ENCODE assay signal across 16 mouse cellular contexts in the genomic region with DNA sequence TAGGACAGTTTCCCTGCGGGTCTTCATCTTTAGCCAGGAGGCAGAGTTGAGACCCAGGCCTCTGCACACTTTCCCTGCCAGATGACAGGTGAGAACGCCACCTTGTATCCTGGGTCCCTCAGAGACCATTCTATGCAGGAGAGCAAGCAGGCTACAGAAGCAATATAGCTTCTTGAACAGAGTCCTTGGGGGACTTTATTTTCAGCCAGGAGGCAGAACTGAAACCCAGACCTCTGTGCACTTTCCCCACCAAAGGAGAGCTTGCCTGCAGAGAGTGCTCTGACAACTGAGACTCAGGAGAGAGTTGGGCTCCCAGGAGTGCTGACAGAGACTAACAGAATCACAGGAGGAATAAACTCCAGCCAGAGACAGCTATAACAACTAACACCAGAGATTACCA.
"Had no signal": no experiment of that assay in that cellular context is flagged by ENCODE, and none has a peak within 500 bp of the region (broad histone marks: within the 10 kb centered on the region; RNA-seq: fewer than 3 reads in every experiment).

No protein-coding gene starts in this region.

- DNase-seq: heart, postnatal 10 days; heart, postnatal 14 days; heart, postnatal 36 days; heart, postnatal 4 days; kidney, adult 11 months; kidney, adult 18-20 months; kidney, adult 2 months; kidney, adult 8-10 months; kidney, adult 9 months; kidney, postnatal 10 days; kidney, postnatal 14 days; kidney, postnatal 25 days; kidney, postnatal 36 days; kidney, postnatal 4 days; layer of hippocampus, adult 9-11 months; layer of hippocampus, postnatal 36 days had no signal
